Comparison of ENCODE assay signal across 8 mouse cellular contexts in the genomic region with DNA sequence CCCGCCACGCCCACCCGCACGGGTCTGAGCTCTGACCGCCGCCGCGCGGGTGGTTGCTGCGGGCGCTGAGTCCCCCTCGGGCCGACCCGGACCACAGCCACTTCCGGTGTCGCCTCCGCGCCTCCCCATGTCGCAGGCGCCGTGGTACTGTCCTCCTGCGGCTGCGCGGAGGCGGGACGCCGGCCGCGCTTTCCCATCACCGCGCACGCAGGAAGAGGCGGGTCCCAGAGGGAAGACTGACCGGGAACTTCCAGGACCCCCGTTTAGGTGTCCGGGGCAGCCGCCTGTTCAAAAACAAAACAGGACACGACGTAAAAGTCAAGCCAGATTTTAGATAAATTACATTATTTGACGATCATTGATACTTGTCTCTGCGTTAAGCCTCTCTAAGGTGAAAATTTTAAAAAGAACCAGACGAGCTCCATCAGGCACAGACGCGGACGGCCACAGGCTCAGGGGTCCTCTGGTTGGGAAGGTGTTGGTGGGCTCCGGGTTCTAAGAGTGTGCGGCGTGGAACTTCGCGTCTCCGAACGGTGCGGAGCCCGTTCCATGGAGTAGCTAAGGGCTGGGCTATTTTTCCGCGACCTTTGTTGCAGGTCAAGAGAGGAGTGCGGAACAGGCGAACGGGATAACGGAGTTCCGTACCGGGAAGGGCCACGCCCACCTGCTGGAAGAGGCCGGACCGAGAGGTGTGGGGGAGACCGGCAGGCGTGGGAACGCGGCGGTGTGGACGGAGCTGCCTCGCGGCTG. TPM values are rescaled to one million over a fixed set of nuclear protein-coding genes. Genes with fewer than 3 reads are reported as not detected.
A peak's percentile ranks its signal among the peaks of the same experiment; 100 is the strongest.
DNase-seq lines count a peak whose midpoint lies in the region; ATAC-seq and TF ChIP-seq lines count a peak whose summit lies in the region.

A gene (minus strand): TSS at position 199 of the 750 bp plus-strand sequence.
A gene (plus strand): TSS at position 456 of the 750 bp plus-strand sequence.

- TF ChIP-seq POLR2A in liver, adult 2 months (IDR thresholded peaks at IDR 0.05; ENCODE audit: extremely low read depth, insufficient read depth, low read length) = peak; percentile 48; the same call in 1 of the 2 replicates
- peak; percentile 76 for TF ChIP-seq POLR2A in myocyte (IDR thresholded peaks at IDR 0.05; ENCODE audit: insufficient read length, low read depth)

- peak within 1 kb of the TSS; percentile 93 for H3ac ChIP-seq in myocyte (ENCODE audit: control insufficient read depth, insufficient read length)

- peak within 1 kb of the TSS; percentile 85 for H3K4me3 ChIP-seq in heart, embryonic 11.5 days (ENCODE audit: low read depth, low read length)
- peak within 1 kb of the TSS; percentile 98 for H3K4me3 ChIP-seq in kidney, embryonic 16.5 days (ENCODE audit: low read length)
- peak within 1 kb of the TSS; percentile 88 for H3K4me3 ChIP-seq in liver, adult 2 months (ENCODE audit: insufficient read depth, low read depth, low read length)
- H3K4me3 ChIP-seq in myocyte = peak within 1 kb of the TSS; percentile 83

- no peaks in the 10 kb centered on the region for H3K27me3 ChIP-seq in heart, embryonic 11.5 days (ENCODE audit: control insufficient read depth, insufficient read depth, low read length)
- H3K27me3 ChIP-seq in kidney, embryonic 16.5 days (ENCODE audit: insufficient read depth, low read length) = no peaks in the 10 kb centered on the region
- no peaks in the 10 kb centered on the region for H3K27me3 ChIP-seq in liver, adult 2 months (ENCODE audit: control insufficient read depth, insufficient read depth, low read length)
- no peaks in the 10 kb centered on the region for H3K27me3 ChIP-seq in myocyte (ENCODE audit: control insufficient read depth, insufficient read depth, insufficient read length)
- H3K27me3 ChIP-seq in splenic B cell, adult 2 months (ENCODE audit: control insufficient read depth, insufficient read depth, low read length, poor library complexity, severe bottlenecking) = no peaks in the 10 kb centered on the region

- H3K79me2 ChIP-seq in liver, adult 2 months (ENCODE audit: control insufficient read depth, insufficient read depth, low read length) = peaks cover 24% of the 10 kb centered on the region
- peaks cover 66% of the 10 kb centered on the region for H3K79me2 ChIP-seq in myocyte (ENCODE audit: control insufficient read depth, insufficient read depth)

- peak; percentile 95 for DNase-seq in B cell, adult 2 months
- peak; percentile 98 for DNase-seq in brain, adult 2 months (ENCODE audit: low read depth, low spot score)
- peak; percentile 80 for DNase-seq in liver, adult 2 months (ENCODE audit: extremely low read depth, low read depth, low spot score)
- peak; percentile 96 for DNase-seq in splenic B cell, adult 2 months (ENCODE audit: low read depth, low spot score)

- no peaks in the 10 kb centered on the region for H3K9me3 ChIP-seq in heart, embryonic 11.5 days (replicated peaks; ENCODE audit: control insufficient read depth, low read length)
- no peaks in the 10 kb centered on the region for H3K9me3 ChIP-seq in kidney, embryonic 16.5 days (ENCODE audit: low read length)

- WGBS in heart, embryonic 11.5 days (ENCODE audit: insufficient replicate concordance) = under 1% methylated on average over 70 of the region's 73 CpGs
- under 1% methylated on average over 70 of the region's 73 CpGs for WGBS in kidney, embryonic 16.5 days
- WGBS in liver, adult 2 months = under 1% methylated on average over 73 of the region's 73 CpGs

- ATAC-seq in erythroblast, adult 5-6 weeks (replicated peaks; ENCODE audit: low FRiP score, poor library complexity, severe bottlenecking) = peak; percentile 76
- peak; percentile 88 for ATAC-seq in heart, embryonic 11.5 days (replicated peaks; ENCODE audit: insufficient number of reproducible peaks, low FRiP score, low TSS enrichment)
- ATAC-seq in kidney, embryonic 16.5 days (ENCODE audit: low FRiP score, low TSS enrichment) = peak; percentile 95

- peak within 1 kb of the TSS; percentile 98 for H3K27ac ChIP-seq in heart, embryonic 11.5 days (ENCODE audit: low read depth, low read length)
- peak within 1 kb of the TSS; percentile 97 for H3K27ac ChIP-seq in kidney, embryonic 16.5 days (ENCODE audit: low read length)
- peak within 1 kb of the TSS; percentile 64 for H3K27ac ChIP-seq in liver, adult 2 months (replicated peaks; ENCODE audit: insufficient read depth, low read depth, low read length)

- peaks cover 32% of the 10 kb centered on the region for H3K4me1 ChIP-seq in heart, embryonic 11.5 days (ENCODE audit: control insufficient read depth, insufficient read depth, low read length)
- peaks cover 34% of the 10 kb centered on the region for H3K4me1 ChIP-seq in kidney, embryonic 16.5 days (ENCODE audit: insufficient read depth, low read length)
- peaks cover 9% of the 10 kb centered on the region for H3K4me1 ChIP-seq in liver, adult 2 months (ENCODE audit: control insufficient read depth, insufficient read depth, low read length)

- peak within 1 kb of the TSS; percentile 89 for H3K9ac ChIP-seq in heart, embryonic 11.5 days (ENCODE audit: low read depth, low read length)
- H3K9ac ChIP-seq in kidney, embryonic 16.5 days (replicated peaks; ENCODE audit: low read length) = peak within 1 kb of the TSS; percentile 94
- peak within 1 kb of the TSS; percentile 95 for H3K9ac ChIP-seq in liver, adult 2 months (ENCODE audit: low read depth, low read length)

- H3K4me2 ChIP-seq in heart, embryonic 11.5 days = peak within 1 kb of the TSS; percentile 76
- H3K4me2 ChIP-seq in kidney, embryonic 16.5 days (replicated peaks; ENCODE audit: low read depth, low read length) = peak within 1 kb of the TSS; percentile 84
- peak within 1 kb of the TSS; percentile 99 for H3K4me2 ChIP-seq in myocyte (ENCODE audit: low read depth)

- no peak for TF ChIP-seq CTCF in liver, adult 2 months (IDR thresholded peaks at IDR 0.05; ENCODE audit: low read depth, low read length)

- peaks cover 16% of the 10 kb centered on the region for H3K36me3 ChIP-seq in heart, embryonic 11.5 days (ENCODE audit: control insufficient read depth, insufficient read depth, low read length)
- peaks cover 16% of the 10 kb centered on the region for H3K36me3 ChIP-seq in kidney, embryonic 16.5 days (ENCODE audit: insufficient read depth, low read length)
- H3K36me3 ChIP-seq in liver, adult 2 months (ENCODE audit: control insufficient read depth, insufficient read depth, low read length) = no peaks in the 10 kb centered on the region; the same call in 1 of the 2 replicates
- peaks cover 9% of the 10 kb centered on the region for H3K36me3 ChIP-seq in myocyte (ENCODE audit: control insufficient read depth, insufficient read depth)
- no peaks in the 10 kb centered on the region for H3K36me3 ChIP-seq in splenic B cell, adult 2 months (ENCODE audit: control insufficient read depth, insufficient read depth, low read length, poor library complexity, severe bottlenecking)

TF ChIP-seq in myocyte, 11 proteins besides CTCF, POLR2A, EP300 and RAD21:
- TF ChIP-seq MYOD1 (IDR thresholded peaks at IDR 0.05; ENCODE audit: control insufficient read depth in 1 of 3, insufficient read length in 2 of 3, low read depth in 2 of 3) (peak in 1 of 3 experiments; percentile 38), MAX (IDR thresholded peaks at IDR 0.05; ENCODE audit: low read depth) (peak; percentile 95), E2F4 (IDR thresholded peaks at IDR 0.05; ENCODE audit: insufficient read depth) (no peak), POLR2AphosphoS2 (IDR thresholded peaks at IDR 0.05; ENCODE audit: insufficient read length, low read depth) (peak; percentile 72), TCF3 (IDR thresholded peaks at IDR 0.05; ENCODE audit: insufficient read length, low read depth) (no peak)

RNA-seq across cellular contexts. Expression of the first gene that starts in this region (rescaled TPM):
- total RNA-seq in erythroblast, adult 5-6 weeks (2015; ENCODE audit: low replicate concordance) = 20.0 and 21.7 TPM in 2 replicates
- 23.3 and 37.5 TPM in 2 replicates for total RNA-seq in erythroblast, adult 5-6 weeks (2017; ENCODE audit: low replicate concordance)
- polyA plus RNA-seq in heart, embryonic 11.5 days (2014; fragmentation: Nextera tagmentation; extraction: Ambion mirVana) = 53.1 and 54.7 TPM in 2 replicates
- 43.8 and 45.7 TPM in 2 replicates for polyA plus RNA-seq in kidney, embryonic 16.5 days (2015; fragmentation: Nextera tagmentation; extraction: Ambion mirVana)
- 4.5 and 5.6 TPM in 2 replicates for total RNA-seq in liver, adult 2 months (2014; rRNA removed)
- 15.2 and 16.4 TPM in 2 replicates for polyA plus RNA-seq in liver, adult 2 months (2012; rRNA removed)
- 45.8 TPM for polyA plus RNA-seq in myocyte (2012; fragmentation: generic; extraction: Trizol)

RNA-seq across cellular contexts. Expression of the second gene that starts in this region (rescaled TPM):
- total RNA-seq in erythroblast, adult 5-6 weeks (2015; ENCODE audit: low replicate concordance) = 1.3 and 8.1 TPM in 2 replicates
- total RNA-seq in erythroblast, adult 5-6 weeks (2017; ENCODE audit: low replicate concordance) = 11.2 and 11.7 TPM in 2 replicates
- 18.1 and 18.7 TPM in 2 replicates for polyA plus RNA-seq in heart, embryonic 11.5 days (2014; fragmentation: Nextera tagmentation; extraction: Ambion mirVana)
- polyA plus RNA-seq in kidney, embryonic 16.5 days (2015; fragmentation: Nextera tagmentation; extraction: Ambion mirVana) = 23.7 and 27.6 TPM in 2 replicates
- total RNA-seq in liver, adult 2 months (2014; rRNA removed) = 4.1 and 5.0 TPM in 2 replicates
- polyA plus RNA-seq in liver, adult 2 months (2012; rRNA removed) = 3.3 and 4.5 TPM in 2 replicates
- polyA plus RNA-seq in myocyte (2012; fragmentation: generic; extraction: Trizol) = 10.6 TPM

Comparison
In these comparisons a context has a peak if more than half of its experiments do, and no peak if none do; other contexts are left out.
1. Peak in every context shown above with its lines: DNase-seq, ATAC-seq, H3K4me3 ChIP-seq and H3K27ac ChIP-seq.